Mouse (Mus musculus): ENCODE measurements at regions not wholly inside any gene's neighbourhood (a gene's known extent, or its start where the extent isn't known, plus 50 kb on each side); places are given as distances from the start of the nearest gene placed in this dataset.

GRCm38 (mm10) chr10:72393279-72394041 is 261.2 kb upstream of the Zwint start:
- DNase-seq (ENCODE audit: low spot score) (no peak), ATAC-seq (no peak)
- no peak overlapping the region for H3K4me2 ChIP-seq (replicated peaks; ENCODE audit: low read depth, low read length)
- H3K4me1 ChIP-seq (ENCODE audit: insufficient read depth, low read depth, low read length), result no peaks in the 10 kb centered on the region
- no peak overlapping the region for H3K4me3 ChIP-seq (ENCODE audit: low read depth, low read length)
- no peak overlapping the region for H3K27ac ChIP-seq (ENCODE audit: low read length)
- 75% methylated on average over 12 of the region's 12 CpGs for WGBS
- H3K36me3 ChIP-seq (ENCODE audit: insufficient read depth, low read length), result no peaks in the 10 kb centered on the region
- H3K27me3 ChIP-seq (replicated peaks; ENCODE audit: insufficient read depth, low read length), result no peaks in the 10 kb centered on the region
- H3K9ac ChIP-seq (replicated peaks; ENCODE audit: low read depth), result no peak overlapping the region
- H3K9me3 ChIP-seq (ENCODE audit: low read length), result no peaks in the 10 kb centered on the region
- TF ChIP-seq CTCF (IDR thresholded peaks at IDR 0.05) (no peak), EP300 (IDR thresholded peaks at IDR 0.05) (no peak)

GRCm38 (mm10) chr10:72394367-72394766 is 260.3 kb upstream of the Zwint start:
- Histone ChIP-seq H3K36me3 (ENCODE audit: insufficient read depth, low read length) (no peaks in the 10 kb centered on the region), H3K4me3 (ENCODE audit: low read depth, low read length) (no peak overlapping the region), H3K4me2 (replicated peaks; ENCODE audit: low read depth, low read length) (no peak overlapping the region), H3K9me3 (ENCODE audit: low read length) (no peaks in the 10 kb centered on the region), H3K27me3 (replicated peaks; ENCODE audit: insufficient read depth, low read length) (no peaks in the 10 kb centered on the region), H3K4me1 (ENCODE audit: insufficient read depth, low read depth, low read length) (no peaks in the 10 kb centered on the region), H3K9ac (replicated peaks; ENCODE audit: low read depth) (no peak overlapping the region), H3K27ac (ENCODE audit: low read length) (no peak overlapping the region)
- WGBS, result 91% methylated on average over 1 of the region's 1 CpGs
- no peak for ATAC-seq
- DNase-seq (ENCODE audit: low spot score), result no peak
- TF ChIP-seq CTCF (IDR thresholded peaks at IDR 0.05) (no peak), EP300 (IDR thresholded peaks at IDR 0.05) (no peak)

GRCm38 (mm10) chr10:72403290-72403689 is 251.4 kb upstream of the Zwint start:
- Histone ChIP-seq H3K9ac (replicated peaks; ENCODE audit: low read depth) (no peak overlapping the region), H3K36me3 (ENCODE audit: insufficient read depth, low read length) (no peaks in the 10 kb centered on the region), H3K4me1 (ENCODE audit: insufficient read depth, low read depth, low read length) (no peaks in the 10 kb centered on the region), H3K4me2 (replicated peaks; ENCODE audit: low read depth, low read length) (no peak overlapping the region), H3K27ac (ENCODE audit: low read length) (no peak overlapping the region), H3K9me3 (ENCODE audit: low read length) (no peaks in the 10 kb centered on the region), H3K27me3 (replicated peaks; ENCODE audit: insufficient read depth, low read length) (no peaks in the 10 kb centered on the region), H3K4me3 (ENCODE audit: low read depth, low read length) (no peak overlapping the region)
- no peak for ATAC-seq
- DNase-seq (ENCODE audit: low spot score), result no peak
- WGBS, result 64% methylated on average over 4 of the region's 4 CpGs
- TF ChIP-seq EP300 (IDR thresholded peaks at IDR 0.05), result no peak
- TF ChIP-seq CTCF (IDR thresholded peaks at IDR 0.05), result no peak

DNA sequence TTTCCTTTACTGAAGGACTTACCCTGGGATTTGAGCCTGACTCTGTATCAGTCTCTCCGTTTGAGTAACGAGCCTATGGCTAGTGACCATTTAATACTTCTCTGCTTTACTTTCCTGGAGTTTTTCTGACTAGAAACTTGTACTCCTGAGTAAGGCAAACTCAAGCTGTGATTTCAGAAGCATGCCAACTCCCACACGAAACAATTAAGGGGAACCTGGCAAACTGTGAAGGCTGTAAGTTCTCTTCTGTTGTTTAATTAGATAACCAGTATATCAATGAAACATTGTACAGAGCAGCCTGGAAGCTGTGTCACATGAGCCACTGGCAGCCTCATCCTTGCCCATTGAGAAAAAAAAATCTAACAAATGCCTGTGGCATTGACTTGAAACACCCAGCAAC is 244.3 kb upstream of the Zwint start:
- Histone ChIP-seq H3K27ac (ENCODE audit: low read length) (no peak overlapping the region), H3K4me1 (ENCODE audit: insufficient read depth, low read depth, low read length) (no peaks in the 10 kb centered on the region), H3K4me3 (ENCODE audit: low read depth, low read length) (no peak overlapping the region), H3K9me3 (ENCODE audit: low read length) (no peaks in the 10 kb centered on the region), H3K36me3 (ENCODE audit: insufficient read depth, low read length) (no peaks in the 10 kb centered on the region), H3K9ac (replicated peaks; ENCODE audit: low read depth) (no peak overlapping the region), H3K4me2 (replicated peaks; ENCODE audit: low read depth, low read length) (no peak overlapping the region), H3K27me3 (replicated peaks; ENCODE audit: insufficient read depth, low read length) (no peaks in the 10 kb centered on the region)
- DNase-seq (ENCODE audit: low spot score), result no peak
- 37% methylated on average over 3 of the region's 3 CpGs for WGBS
- TF ChIP-seq CTCF (IDR thresholded peaks at IDR 0.05) (no peak), EP300 (IDR thresholded peaks at IDR 0.05) (no peak)
- no peak for ATAC-seq

- WGBS, result 67% methylated on average over 6 of the region's 6 CpGs
- H3K9ac ChIP-seq (replicated peaks; ENCODE audit: low read depth), result no peak overlapping the region
- no peaks in the 10 kb centered on the region for H3K27me3 ChIP-seq (replicated peaks; ENCODE audit: insufficient read depth, low read length)
- no peak overlapping the region for H3K27ac ChIP-seq (ENCODE audit: low read length)
- no peak overlapping the region for H3K4me3 ChIP-seq (ENCODE audit: low read depth, low read length)
- no peaks in the 10 kb centered on the region for H3K36me3 ChIP-seq (ENCODE audit: insufficient read depth, low read length)
- DNase-seq (ENCODE audit: low spot score), result no peak
- no peak for ATAC-seq
- H3K9me3 ChIP-seq (ENCODE audit: low read length), result no peaks in the 10 kb centered on the region
- H3K4me2 ChIP-seq (replicated peaks; ENCODE audit: low read depth, low read length), result no peak overlapping the region
- no peak for TF ChIP-seq CTCF (IDR thresholded peaks at IDR 0.05)
- TF ChIP-seq EP300 (IDR thresholded peaks at IDR 0.05), result no peak
- H3K4me1 ChIP-seq (ENCODE audit: insufficient read depth, low read depth, low read length), result no peaks in the 10 kb centered on the region
These were observed 243.0 kb upstream of the Zwint start for GRCm38 (mm10) chr10:72411670-72412069.

DNA sequence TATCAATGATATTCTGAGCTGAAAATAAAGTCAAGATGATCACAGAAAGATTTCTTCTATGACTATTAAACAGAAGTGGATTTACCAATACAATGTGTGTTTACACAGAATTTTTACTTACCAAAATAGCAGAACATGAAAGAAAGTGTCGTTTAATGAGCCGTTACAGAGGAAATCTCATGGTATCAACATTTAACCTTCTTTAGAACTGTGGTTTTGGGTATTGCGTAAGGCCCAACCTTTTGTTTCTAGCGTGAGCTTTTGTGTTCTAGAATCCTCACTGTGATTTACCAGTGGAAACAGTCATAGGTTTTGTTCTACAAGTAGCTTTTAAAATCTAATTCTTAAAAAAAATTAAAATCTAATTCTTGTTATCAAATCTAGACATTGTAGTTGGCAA is 200.0 kb upstream of the Zwint start:
- no peaks in the 10 kb centered on the region for H3K4me1 ChIP-seq (ENCODE audit: insufficient read depth, low read depth, low read length)
- no peak overlapping the region for H3K4me3 ChIP-seq (ENCODE audit: low read depth, low read length)
- H3K27ac ChIP-seq (ENCODE audit: low read length), result no peak overlapping the region
- H3K36me3 ChIP-seq (ENCODE audit: insufficient read depth, low read length), result no peaks in the 10 kb centered on the region
- no peak for ATAC-seq
- no peak overlapping the region for H3K9ac ChIP-seq (replicated peaks; ENCODE audit: low read depth)
- no peaks in the 10 kb centered on the region for H3K9me3 ChIP-seq (ENCODE audit: low read length)
- 86% methylated on average over 4 of the region's 4 CpGs for WGBS
- no peak for DNase-seq (ENCODE audit: low spot score)
- H3K4me2 ChIP-seq (replicated peaks; ENCODE audit: low read depth, low read length), result no peak overlapping the region
- TF ChIP-seq CTCF (IDR thresholded peaks at IDR 0.05) (no peak), EP300 (IDR thresholded peaks at IDR 0.05) (no peak)
- no peaks in the 10 kb centered on the region for H3K27me3 ChIP-seq (replicated peaks; ENCODE audit: insufficient read depth, low read length)
